ENCODE assay signal across 9 mouse cellular contexts in genomic region chr15:79543968-79544367, GRCm38 (mm10). TPM values are rescaled to one million over a fixed set of nuclear protein-coding genes. Genes with fewer than 3 reads are reported as not detected.
A peak's percentile ranks its signal among the peaks of the same experiment; 100 is the strongest.
DNase-seq lines count a peak whose midpoint lies in the region; ATAC-seq and TF ChIP-seq lines count a peak whose summit lies in the region.
"Had no signal": no experiment of that assay in that cellular context is flagged by ENCODE, and none has a peak within 500 bp of the region (broad histone marks: within the 10 kb centered on the region; RNA-seq: fewer than 3 reads in every experiment).

No protein-coding gene starts in this region.

- H3K27ac ChIP-seq in lung, embryonic 15.5 days = no peak overlapping the region
- no peak overlapping the region for H3K27ac ChIP-seq in forebrain, postnatal 0 days (ENCODE audit: low read depth, low read length)
- H3K27ac ChIP-seq in liver, embryonic 14.5 days = no peak overlapping the region
- H3K27ac ChIP-seq in stomach, postnatal 0 days (replicated peaks) = no peak overlapping the region
- no peak overlapping the region for H3K27ac ChIP-seq in thymus, adult 2 months (ENCODE audit: control insufficient read depth, insufficient read depth, low read length)

- no peak overlapping the region for H3K9ac ChIP-seq in lung, embryonic 15.5 days
- no peak overlapping the region for H3K9ac ChIP-seq in forebrain, postnatal 0 days
- H3K9ac ChIP-seq in liver, embryonic 14.5 days (replicated peaks) = 0 out of 2 replicates have a peak overlapping the region, but pooled peaks have one; percentile 7
- H3K9ac ChIP-seq in stomach, postnatal 0 days (ENCODE audit: low read length) = no peak overlapping the region

- H3K4me3 ChIP-seq in lung, embryonic 15.5 days = peak overlapping the region; percentile 90; the same call in 1 of the 2 replicates
- no peak overlapping the region for H3K4me3 ChIP-seq in lung, adult 2 months (replicated peaks; ENCODE audit: extremely low read depth, low read depth, low read length)
- no peak overlapping the region; the same call in 1 of the 2 replicates for H3K4me3 ChIP-seq in forebrain, postnatal 0 days (ENCODE audit: low read depth, low read length)
- peak overlapping the region in 1 of 2 experiments; percentile 73; a peak in 1 of 4 replicates for H3K4me3 ChIP-seq in liver, embryonic 14.5 days (ENCODE audit: insufficient read depth in 1 of 2, low read depth in 2 of 2, low read length in 2 of 2)
- no peak overlapping the region for H3K4me3 ChIP-seq in stomach, postnatal 0 days (ENCODE audit: low read depth, low read length)
- no peak overlapping the region for H3K4me3 ChIP-seq in thymus, adult 2 months (ENCODE audit: control insufficient read depth, insufficient read depth, low read length)

- 76% methylated on average over 3 of the region's 3 CpGs for WGBS in lung, embryonic 15.5 days
- WGBS in lung, adult 2 months = 66% methylated on average over 3 of the region's 3 CpGs
- WGBS in forebrain, postnatal 0 days = 95% methylated on average over 3 of the region's 3 CpGs
- 87% methylated on average over 3 of the region's 3 CpGs for WGBS in liver, embryonic 14.5 days (ENCODE audit: insufficient replicate concordance)
- WGBS in stomach, postnatal 0 days = 90% methylated on average over 3 of the region's 3 CpGs
- WGBS in thymus, adult 2 months = 97% methylated on average over 3 of the region's 3 CpGs

- H3K9me3 ChIP-seq in lung, embryonic 15.5 days = no peaks in the 10 kb centered on the region
- H3K9me3 ChIP-seq in forebrain, postnatal 0 days (ENCODE audit: low read length) = no peaks in the 10 kb centered on the region
- H3K9me3 ChIP-seq in liver, embryonic 14.5 days (ENCODE audit: control insufficient read depth, low read length) = no peaks in the 10 kb centered on the region
- no peaks in the 10 kb centered on the region for H3K9me3 ChIP-seq in stomach, postnatal 0 days (ENCODE audit: control insufficient read depth, low read length)

- peak overlapping the region; percentile 78 for H3K4me2 ChIP-seq in lung, embryonic 15.5 days
- peak overlapping the region; percentile 57; the same call in 1 of the 2 replicates for H3K4me2 ChIP-seq in forebrain, postnatal 0 days (ENCODE audit: low read depth)
- peak overlapping the region; percentile 87 for H3K4me2 ChIP-seq in liver, embryonic 14.5 days (ENCODE audit: low read depth)
- H3K4me2 ChIP-seq in stomach, postnatal 0 days (replicated peaks; ENCODE audit: low read depth) = peak overlapping the region; percentile 1; the same call in 1 of the 2 replicates

- H3K27me3 ChIP-seq in lung, embryonic 15.5 days = no peaks in the 10 kb centered on the region
- no peaks in the 10 kb centered on the region for H3K27me3 ChIP-seq in forebrain, postnatal 0 days (ENCODE audit: insufficient read depth, low read length)
- H3K27me3 ChIP-seq in liver, embryonic 14.5 days (ENCODE audit: control insufficient read depth, insufficient read depth, low read length) = no peaks in the 10 kb centered on the region
- no peaks in the 10 kb centered on the region for H3K27me3 ChIP-seq in stomach, postnatal 0 days (ENCODE audit: control insufficient read depth, insufficient read depth, low read length)
- no peaks in the 10 kb centered on the region for H3K27me3 ChIP-seq in thymus, adult 2 months (ENCODE audit: control insufficient read depth, insufficient read depth, low read length)

- H3K36me3 ChIP-seq in lung, embryonic 15.5 days = peaks cover 53% of the 10 kb centered on the region
- H3K36me3 ChIP-seq in forebrain, postnatal 0 days (ENCODE audit: insufficient read depth) = peaks cover 38% of the 10 kb centered on the region
- peaks cover 52% of the 10 kb centered on the region for H3K36me3 ChIP-seq in liver, embryonic 14.5 days (replicated peaks; ENCODE audit: control insufficient read depth, insufficient read depth, low read depth)
- peaks cover 22% of the 10 kb centered on the region for H3K36me3 ChIP-seq in stomach, postnatal 0 days (ENCODE audit: control insufficient read depth, insufficient read depth, low read length)
- H3K36me3 ChIP-seq in thymus, adult 2 months (ENCODE audit: control insufficient read depth, insufficient read depth, low read length) = peaks cover 52% of the 10 kb centered on the region

- H3K4me1 ChIP-seq in lung, embryonic 15.5 days = peaks cover 25% of the 10 kb centered on the region
- peaks cover 6% of the 10 kb centered on the region for H3K4me1 ChIP-seq in lung, adult 2 months (ENCODE audit: control insufficient read depth, insufficient read depth, low read length)
- peaks cover 15% of the 10 kb centered on the region; the same call in 1 of the 2 replicates for H3K4me1 ChIP-seq in forebrain, postnatal 0 days (ENCODE audit: insufficient read depth)
- H3K4me1 ChIP-seq in liver, embryonic 14.5 days (replicated peaks; ENCODE audit: control insufficient read depth in 2 of 2, insufficient read depth in 2 of 2, low read length in 1 of 2) = peaks cover 6 to 14% of the 10 kb centered on the region in 2 experiments
- peaks cover 2% of the 10 kb centered on the region; the same call in 1 of the 2 replicates for H3K4me1 ChIP-seq in stomach, postnatal 0 days (replicated peaks; ENCODE audit: control insufficient read depth, insufficient read depth)
- H3K4me1 ChIP-seq in thymus, adult 2 months (replicated peaks; ENCODE audit: control insufficient read depth, insufficient read depth, low read length) = peaks cover 8% of the 10 kb centered on the region

- ATAC-seq in lung, embryonic 15.5 days (ENCODE audit: borderline replicate concordance, extremely low read depth, low FRiP score, low TSS enrichment) = no peak
- no peak for ATAC-seq in forebrain, postnatal 0 days
- no peak for ATAC-seq in liver, embryonic 14.5 days (ENCODE audit: insufficient read depth)
- no peak for ATAC-seq in stomach, postnatal 0 days (ENCODE audit: low FRiP score, low TSS enrichment)
- ATAC-seq in erythroid progenitor cell, adult 5-6 weeks (replicated peaks; ENCODE audit: low FRiP score, poor library complexity, severe bottlenecking) = no peak

- no peak for TF ChIP-seq EP300 in liver, embryonic 14.5 days (IDR thresholded peaks at IDR 0.05; ENCODE audit: low read depth)
- no peak for TF ChIP-seq EP300 in stomach, postnatal 0 days (optimal IDR thresholded peaks at IDR 0.05)

- TF ChIP-seq POLR2A in lung, adult 2 months (IDR thresholded peaks at IDR 0.05; ENCODE audit: borderline replicate concordance, extremely low read depth, low read depth, low read length) = no peak
- no peak for TF ChIP-seq POLR2A in thymus, adult 2 months (IDR thresholded peaks at IDR 0.05; ENCODE audit: control insufficient read depth, extremely low read depth, insufficient read depth, low read length, poor library complexity)

- no peak for TF ChIP-seq CTCF in lung, adult 2 months (IDR thresholded peaks at IDR 0.05; ENCODE audit: insufficient read depth, low read length)
- TF ChIP-seq CTCF in forebrain, postnatal 0 days (IDR thresholded peaks at IDR 0.05; ENCODE audit: low read depth) = no peak
- TF ChIP-seq CTCF in liver, embryonic 14.5 days (IDR thresholded peaks at IDR 0.05; ENCODE audit: low read depth) = no peak
- no peak for TF ChIP-seq CTCF in stomach, postnatal 0 days (IDR thresholded peaks at IDR 0.05; ENCODE audit: low read depth)
- TF ChIP-seq CTCF in thymus, adult 2 months (IDR thresholded peaks at IDR 0.05; ENCODE audit: borderline replicate concordance, control insufficient read depth, extremely low read depth, insufficient read depth, low read length, poor library complexity) = no peak

- DNase-seq in lung, adult 2 months = no peak
- DNase-seq in forebrain, postnatal 0 days = no peak
- no peak for DNase-seq in liver, embryonic 14.5 days (ENCODE audit: low read depth in 3 of 3, low spot score in 3 of 3)
- DNase-seq in stomach, postnatal 0 days (ENCODE audit: low spot score) = no peak
- DNase-seq in thymus, adult 2 months = no peak
- DNase-seq: cerebellum, adult 9-10 months had no signal

RNA-seq across cellular contexts. Expression of gene Ddx17, which starts 2.6 kb away (rescaled TPM):
- 48.3 and 53.9 TPM in 2 replicates for polyA plus RNA-seq in lung, embryonic 15.5 days (2015; fragmentation: Nextera tagmentation; extraction: Ambion mirVana)
- polyA plus RNA-seq in lung, adult 2 months (2012; rRNA removed) = 255 and 299 TPM in 2 replicates
- 373 and 392 TPM in 2 replicates for total RNA-seq in forebrain, postnatal 0 days (2014; rRNA removed)
- 21.5 and 26.5 TPM in 2 replicates for polyA plus RNA-seq in forebrain, postnatal 0 days (2015; fragmentation: Nextera tagmentation; extraction: Ambion mirVana)
- polyA plus RNA-seq in liver, embryonic 14.5 days (2012; rRNA removed) = 71.4 and 104 TPM in 2 replicates
- polyA plus RNA-seq in liver, embryonic 14.5 days (2014; fragmentation: Nextera tagmentation; extraction: Ambion mirVana) = 13.9 and 19.0 TPM in 2 replicates
- 15.5 and 17.1 TPM in 2 replicates for polyA plus RNA-seq in stomach, postnatal 0 days (2015; fragmentation: Nextera tagmentation; extraction: Ambion mirVana)
- polyA plus RNA-seq in thymus, adult 2 months (2012; rRNA removed) = 526 and 554 TPM in 2 replicates
- total RNA-seq in erythroid progenitor cell, adult 5-6 weeks (2015; ENCODE audit: low replicate concordance) = 117 and 144 TPM in 2 replicates
- total RNA-seq in erythroid progenitor cell, adult 5-6 weeks (2017; ENCODE audit: low replicate concordance) = 145 and 216 TPM in 2 replicates

RNA-seq across cellular contexts. Expression of gene Kdelr3, which starts 27.8 kb away (rescaled TPM):
- 89.6 and 91.0 TPM in 2 replicates for polyA plus RNA-seq in lung, embryonic 15.5 days (2015; fragmentation: Nextera tagmentation; extraction: Ambion mirVana)
- 16.9 and 19.4 TPM in 2 replicates for polyA plus RNA-seq in lung, adult 2 months (2012; rRNA removed)
- total RNA-seq in forebrain, postnatal 0 days (2014; rRNA removed) = 3.1 and 5.6 TPM in 2 replicates
- polyA plus RNA-seq in forebrain, postnatal 0 days (2015; fragmentation: Nextera tagmentation; extraction: Ambion mirVana) = 5.3 and 6.8 TPM in 2 replicates
- polyA plus RNA-seq in liver, embryonic 14.5 days (2012; rRNA removed) = 2.3 and 2.6 TPM in 2 replicates
- polyA plus RNA-seq in liver, embryonic 14.5 days (2014; fragmentation: Nextera tagmentation; extraction: Ambion mirVana) = 3.2 TPM in 2 replicates
- 65.8 and 81.7 TPM in 2 replicates for polyA plus RNA-seq in stomach, postnatal 0 days (2015; fragmentation: Nextera tagmentation; extraction: Ambion mirVana)
- 2.0 and 3.4 TPM in 2 replicates for polyA plus RNA-seq in thymus, adult 2 months (2012; rRNA removed)
- total RNA-seq in erythroid progenitor cell, adult 5-6 weeks (2015; ENCODE audit: low replicate concordance) = 1.1 TPM in 1 of 2 replicates, not detected in the other
- not detected in 2 replicates for total RNA-seq in erythroid progenitor cell, adult 5-6 weeks (2017; ENCODE audit: low replicate concordance)

RNA-seq across cellular contexts. Expression of gene Kcnj4, which starts 38.9 kb away (rescaled TPM):
- 0.09 TPM in 1 of 2 replicates, not detected in the other for polyA plus RNA-seq in lung, embryonic 15.5 days (2015; fragmentation: Nextera tagmentation; extraction: Ambion mirVana)
- not detected in 2 replicates for polyA plus RNA-seq in lung, adult 2 months (2012; rRNA removed)
- 17.3 and 17.8 TPM in 2 replicates for total RNA-seq in forebrain, postnatal 0 days (2014; rRNA removed)
- 0.99 and 1.1 TPM in 2 replicates for polyA plus RNA-seq in forebrain, postnatal 0 days (2015; fragmentation: Nextera tagmentation; extraction: Ambion mirVana)
- not detected in 2 replicates for polyA plus RNA-seq in liver, embryonic 14.5 days (2012; rRNA removed)
- not detected in 2 replicates for polyA plus RNA-seq in liver, embryonic 14.5 days (2014; fragmentation: Nextera tagmentation; extraction: Ambion mirVana)
- not detected in 2 replicates for polyA plus RNA-seq in stomach, postnatal 0 days (2015; fragmentation: Nextera tagmentation; extraction: Ambion mirVana)
- polyA plus RNA-seq in thymus, adult 2 months (2012; rRNA removed) = not detected in 2 replicates
- total RNA-seq in erythroid progenitor cell, adult 5-6 weeks (2015; ENCODE audit: low replicate concordance) = not detected in 2 replicates
- not detected in 2 replicates for total RNA-seq in erythroid progenitor cell, adult 5-6 weeks (2017; ENCODE audit: low replicate concordance)
- polyA plus RNA-seq: spleen, adult 2 months had no signal

Comparison
In these comparisons a context has a peak if more than half of its experiments do, and no peak if none do; other contexts are left out.
1. H3K4me2 ChIP-seq: peak in every context shown above with its lines; median percentile 87 in liver, embryonic 14.5 days; 78 in lung, embryonic 15.5 days; 57 in forebrain, postnatal 0 days; 1 in stomach, postnatal 0 days.